Mouse (Mus musculus): ENCODE results near the gene Pdlim5.

DNA sequence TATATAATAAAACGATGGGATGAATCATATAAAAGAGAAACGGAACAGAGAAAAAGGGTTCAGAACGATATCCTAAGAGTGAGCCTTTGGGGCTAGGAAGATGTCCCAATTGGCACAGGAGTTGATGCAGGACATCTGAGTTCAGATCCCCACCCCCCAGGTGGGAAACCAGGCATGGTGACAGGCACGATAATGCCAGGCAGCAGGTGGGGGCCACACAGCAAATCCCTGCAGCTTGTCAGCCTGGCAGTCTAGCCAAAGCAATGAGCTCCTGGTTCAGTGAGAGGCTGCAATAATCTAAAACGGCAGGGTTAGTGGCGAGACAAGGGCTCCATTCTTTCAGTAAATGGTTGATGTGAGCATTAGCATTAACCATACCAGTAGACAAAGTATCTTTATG lies 33.4 kb downstream of the Pdlim5 start:
- no peak for TF ChIP-seq CTCF (IDR thresholded peaks at IDR 0.05; ENCODE audit: control insufficient read depth, insufficient read depth, insufficient replicate concordance, low read depth, low read length)
- TF ChIP-seq POLR2A (IDR thresholded peaks at IDR 0.05; ENCODE audit: control insufficient read depth, low read depth, low read length): no peak

Data from testis, adult 2 months (tissue).